Comparison of ENCODE assay signal across 9 mouse cellular contexts in genomic region chr5:35447656-35448443, GRCm38 (mm10). TPM values are rescaled to one million over a fixed set of nuclear protein-coding genes. Genes with fewer than 3 reads are reported as not detected.
DNase-seq lines count a peak whose midpoint lies in the region; ATAC-seq and TF ChIP-seq lines count a peak whose summit lies in the region.
"Had no signal": no experiment of that assay in that cellular context is flagged by ENCODE, and none has a peak within 500 bp of the region (broad histone marks: within the 10 kb centered on the region; RNA-seq: fewer than 3 reads in every experiment).

No protein-coding gene starts in this region.

- H3K27ac ChIP-seq in forebrain, embryonic 12.5 days, result peak overlapping the region; percentile 73
- peak overlapping the region; percentile 56; the same call in 1 of the 2 replicates for H3K27ac ChIP-seq in hindbrain, postnatal 0 days
- H3K27ac ChIP-seq in limb, embryonic 10.5 days, result peak overlapping the region; percentile 72

- peaks cover 29% of the 10 kb centered on the region for H3K4me1 ChIP-seq in forebrain, embryonic 12.5 days
- peaks cover 12% of the 10 kb centered on the region for H3K4me1 ChIP-seq in hindbrain, postnatal 0 days (ENCODE audit: insufficient read depth, low read length)
- H3K4me1 ChIP-seq in limb, embryonic 10.5 days, result peaks cover 43% of the 10 kb centered on the region

- H3K27me3 ChIP-seq in forebrain, embryonic 12.5 days, result peaks cover 19% of the 10 kb centered on the region
- no peaks in the 10 kb centered on the region for H3K27me3 ChIP-seq in hindbrain, postnatal 0 days (ENCODE audit: insufficient read depth, low read length)
- peaks cover 58% of the 10 kb centered on the region for H3K27me3 ChIP-seq in limb, embryonic 10.5 days (ENCODE audit: low read depth, poor library complexity, severe bottlenecking)

- peak; percentile 92 for ATAC-seq in forebrain, embryonic 12.5 days (ENCODE audit: low FRiP score)
- peak; percentile 92 for ATAC-seq in hindbrain, postnatal 0 days

- peak overlapping the region; percentile 34 for H3K4me3 ChIP-seq in forebrain, embryonic 12.5 days (replicated peaks)
- H3K4me3 ChIP-seq in hindbrain, postnatal 0 days (ENCODE audit: low read length), result peak overlapping the region; percentile 18
- peak overlapping the region; percentile 42 for H3K4me3 ChIP-seq in limb, embryonic 10.5 days
- H3K4me3 ChIP-seq: erythroblast, embryonic 14.5 days had no signal

- WGBS in forebrain, embryonic 12.5 days, result 18% methylated on average over 27 of the region's 27 CpGs
- 13% methylated on average over 27 of the region's 27 CpGs for WGBS in hindbrain, postnatal 0 days
- 19% methylated on average over 27 of the region's 27 CpGs for WGBS in limb, embryonic 10.5 days

- H3K4me2 ChIP-seq in forebrain, embryonic 12.5 days, result peak overlapping the region; percentile 57
- peak overlapping the region; percentile 53 for H3K4me2 ChIP-seq in hindbrain, postnatal 0 days (ENCODE audit: low read depth, low read length)

- DNase-seq in adrenal gland, adult (ENCODE audit: inconsistent age in 2 of 2, low spot score in 1 of 2), result peak; percentile 11 to 43
- no peak for DNase-seq in adrenal gland, postnatal 4 days (ENCODE audit: low spot score in 2 of 2)
- DNase-seq in ES-CJ7 (ENCODE audit: low read depth, low spot score), result peak; percentile 19
- peak; percentile 85 for DNase-seq in hindbrain, postnatal 0 days (ENCODE audit: low spot score)
- DNase-seq in limb, embryonic 10.5 days (ENCODE audit: low spot score), result peak; percentile 73
- DNase-seq in retina, postnatal 7 days (ENCODE audit: low read depth, low spot score), result peak; percentile 73
- no peak for DNase-seq in spleen, postnatal 4 days (ENCODE audit: low spot score in 2 of 2)

- no peaks in the 10 kb centered on the region for H3K9me3 ChIP-seq in forebrain, embryonic 12.5 days
- no peaks in the 10 kb centered on the region for H3K9me3 ChIP-seq in hindbrain, postnatal 0 days (ENCODE audit: low read length)
- H3K9me3 ChIP-seq in limb, embryonic 10.5 days (replicated peaks), result no peaks in the 10 kb centered on the region

- H3K9ac ChIP-seq in forebrain, embryonic 12.5 days, result peak overlapping the region; percentile 56
- peak overlapping the region; percentile 37; the same call in 1 of the 2 replicates for H3K9ac ChIP-seq in hindbrain, postnatal 0 days (replicated peaks; ENCODE audit: low read length)

- H3K36me3 ChIP-seq in forebrain, embryonic 12.5 days (replicated peaks), result no peaks in the 10 kb centered on the region
- H3K36me3 ChIP-seq in hindbrain, postnatal 0 days (ENCODE audit: insufficient read depth, low read length), result no peaks in the 10 kb centered on the region
- no peaks in the 10 kb centered on the region for H3K36me3 ChIP-seq in limb, embryonic 10.5 days

- TF ChIP-seq CTCF in hindbrain, postnatal 0 days (IDR thresholded peaks at IDR 0.05; ENCODE audit: low read depth), result no peak

RNA-seq across cellular contexts. Expression of gene Hmx1, which starts 58.9 kb away (rescaled TPM):
- total RNA-seq in adrenal gland, postnatal 4 days (2021), result 10 to 100 TPM in 1 of 2 experiments, 1 to 10 TPM in 1; 4.5 to 10.1 TPM
- 0.51 and 0.86 TPM in 2 replicates for polyA plus RNA-seq in forebrain, embryonic 12.5 days (2016; fragmentation: Nextera tagmentation; extraction: Ambion mirVana)
- not detected in 2 replicates for total RNA-seq in hindbrain, postnatal 0 days (2014; rRNA removed)
- polyA plus RNA-seq in hindbrain, postnatal 0 days (2015; fragmentation: Nextera tagmentation; extraction: Ambion mirVana), result not detected in 2 replicates
- polyA plus RNA-seq in limb, embryonic 10.5 days (2016; fragmentation: Nextera tagmentation; extraction: Ambion mirVana), result 0.13 and 0.35 TPM in 2 replicates
- polyA plus RNA-seq: erythroblast, embryonic 14.5 days had no signal

Comparison
In these comparisons a context has a peak if more than half of its experiments do, and no peak if none do; other contexts are left out.
1. DNase-seq: peak in adrenal gland, adult (2 of 2), ES-CJ7 (single experiment), hindbrain, postnatal 0 days (single experiment), limb, embryonic 10.5 days (single experiment) and retina, postnatal 7 days (single experiment); none in adrenal gland, postnatal 4 days (0 of 2) and spleen, postnatal 4 days (0 of 2).
2. Peak in every context shown above with its lines, with median percentiles within 50 percentile points of each other: H3K27ac ChIP-seq and H3K4me3 ChIP-seq.